Mouse (Mus musculus) liver, adult 2 months (tissue): Measurements from ENCODE around the gene Tll2. TPM values are rescaled to one million over a fixed set of nuclear protein-coding genes. Genes with fewer than 3 reads are reported as not detected.

Source experiments
- DNase-seq: peaks from one replicate; pipeline ENCODE4 v3.0.0-alpha.2; 2011; ENCODE audit warnings: low read depth, low spot score; ENCODE audit errors: extremely low read depth
- H3K27ac ChIP-seq: fragments of 200-500 bp; replicated peaks from 2 replicates; pipeline ENCODE4 v1.5.1; 2012; ENCODE audit warnings: low read depth, mild to moderate bottlenecking, control low read depth, inconsistent platforms, low read length; ENCODE audit not compliant: insufficient read depth
- H3K27me3 ChIP-seq: fragments of 200-500 bp; 2 replicates; pipeline ENCODE4 v1.6.1; 2012; ENCODE audit warnings: mild to moderate bottlenecking, moderate library complexity, low read length, inconsistent platforms; ENCODE audit not compliant: control insufficient read depth, insufficient read depth
- H3K36me3 ChIP-seq: fragments of 200-500 bp; 2 replicates; pipeline ENCODE4 v1.6.1; 2012; ENCODE audit warnings: low read length, inconsistent platforms; ENCODE audit not compliant: control insufficient read depth, insufficient read depth
- H3K4me1 ChIP-seq: fragments of 200-500 bp; 2 replicates; pipeline ENCODE4 v1.6.1; 2011; ENCODE audit warnings: low read length; ENCODE audit not compliant: control insufficient read depth, insufficient read depth
- H3K4me3 ChIP-seq: fragments of 200-500 bp; 2 replicates; pipeline ENCODE4 v1.5.1; 2011; ENCODE audit warnings: low read depth, mild to moderate bottlenecking, control low read depth, low read length, moderate library complexity; ENCODE audit not compliant: insufficient read depth
- H3K79me2 ChIP-seq: fragments of 200-500 bp; 2 replicates; pipeline ENCODE4 v1.6.1; 2012; ENCODE audit warnings: inconsistent platforms, mild to moderate bottlenecking, low read length, moderate library complexity; ENCODE audit not compliant: control insufficient read depth, insufficient read depth
- H3K9ac ChIP-seq: fragments of 200-500 bp; 2 replicates; pipeline ENCODE4 v1.6.1; 2012; ENCODE audit warnings: low read depth, mild to moderate bottlenecking, control low read depth, inconsistent platforms, low read length
- CTCF ChIP-seq: fragments of 200-500 bp; IDR thresholded peaks from 2 replicates; pipeline ENCODE4 v1.5.1; 2011; ENCODE audit warnings: low read depth, low read length, control low read depth
- POLR2A ChIP-seq: fragments of 200-500 bp; IDR thresholded peaks from 2 replicates; pipeline ENCODE4 v1.6.1; 2011; ENCODE audit warnings: low read length, control low read depth; ENCODE audit not compliant: insufficient read depth; ENCODE audit errors: extremely low read depth
- WGBS: fragments of 180-500 bp; shearing (Covaris S2); methylation state at CpG from one replicate; pipeline ENCODE4 v1.1.7; 2018; 5-methylcytosine and 5-hydroxymethylcytosine counted together
- polyA plus RNA-seq: library from polyadenylated mRNA; depleted of rRNA; stranded (reverse); fragments of >200 nt; gene quantifications from 2 replicates; pipeline ENCODE4 v1.2.3, GENCODE M21; 2012
- total RNA-seq: library from RNA; depleted of rRNA; stranded (reverse); fragments of >200 nt; gene quantifications from 2 replicates; pipeline ENCODE4 v1.2.3, GENCODE M21; 2014

The Tll2 gene
- total and polyA plus RNA-seq, 2 experiments: not detected

GRCm38 (mm10) chr19:41193379-41193778, 13.3 kb downstream of the Tll2 start:
- no peak for DNase-seq
- Histone ChIP-seq H3K36me3 (no peaks in the 10 kb centered on the region), H3K9ac (no peak overlapping the region), H3K4me1 (no peaks in the 10 kb centered on the region), H3K79me2 (no peaks in the 10 kb centered on the region), H3K4me3 (no peak overlapping the region), H3K27me3 (no peaks in the 10 kb centered on the region; the same call in 1 of the 2 replicates), H3K27ac (no peak overlapping the region)
- TF ChIP-seq CTCF (no peak), POLR2A (no peak)
- 93% methylated on average over 1 of the region's 1 CpGs for WGBS

- Histone ChIP-seq H3K4me3 (no peak overlapping the region), H3K9ac (no peak overlapping the region), H3K27me3 (no peaks in the 10 kb centered on the region; the same call in 1 of the 2 replicates), H3K27ac (no peak overlapping the region), H3K36me3 (no peaks in the 10 kb centered on the region), H3K79me2 (no peaks in the 10 kb centered on the region), H3K4me1 (no peaks in the 10 kb centered on the region)
- TF ChIP-seq POLR2A: no peak
- 85% methylated on average over 4 of the region's 4 CpGs for whole genome bisulfite sequencing
- DNase-seq: no peak
Observed at GRCm38 (mm10) chr19:41192953-41193352, 13.7 kb downstream of the Tll2 start.

GRCm38 (mm10) chr19:41191724-41192123, 14.9 kb downstream of the Tll2 start:
- Histone ChIP-seq H3K9ac (no peak overlapping the region), H3K4me3 (no peak overlapping the region), H3K79me2 (no peaks in the 10 kb centered on the region), H3K36me3 (no peaks in the 10 kb centered on the region), H3K4me1 (no peaks in the 10 kb centered on the region), H3K27ac (no peak overlapping the region), H3K27me3 (no peaks in the 10 kb centered on the region; the same call in 1 of the 2 replicates)
- WGBS: 78% methylated on average over 9 of the region's 9 CpGs
- no peak for DNase-seq
- TF ChIP-seq CTCF: no peak

- TF ChIP-seq POLR2A (no peak), CTCF (no peak)
- Histone ChIP-seq H3K79me2 (no peaks in the 10 kb centered on the region), H3K4me1 (no peaks in the 10 kb centered on the region), H3K9ac (no peak overlapping the region), H3K27ac (no peak overlapping the region), H3K4me3 (no peak overlapping the region), H3K27me3 (no peaks in the 10 kb centered on the region; the same call in 1 of the 2 replicates), H3K36me3 (no peaks in the 10 kb centered on the region)
- DNase-seq: no peak
- WGBS: 66% methylated on average over 6 of the region's 6 CpGs
Observed at GRCm38 (mm10) chr19:41190876-41191434, 15.7 kb downstream of the Tll2 start.

- Histone ChIP-seq H3K27me3 (no peaks in the 10 kb centered on the region; the same call in 1 of the 2 replicates), H3K27ac (no peak overlapping the region), H3K4me3 (no peak overlapping the region), H3K36me3 (no peaks in the 10 kb centered on the region), H3K9ac (no peak overlapping the region), H3K4me1 (no peaks in the 10 kb centered on the region), H3K79me2 (no peaks in the 10 kb centered on the region)
- WGBS: 35% methylated on average over 6 of the region's 6 CpGs
- no peak for DNase-seq
- no peak for TF ChIP-seq POLR2A
- no peak for TF ChIP-seq CTCF
Observed at GRCm38 (mm10) chr19:41177331-41177730, 29.3 kb downstream of the Tll2 start.

GRCm38 (mm10) chr19:41176881-41177280, 29.8 kb downstream of the Tll2 start:
- 65% methylated on average over 2 of the region's 2 CpGs for WGBS
- H3K4me3 ChIP-seq: no peak overlapping the region
- no peaks in the 10 kb centered on the region for H3K79me2 ChIP-seq
- H3K27ac ChIP-seq: no peak overlapping the region
- H3K36me3 ChIP-seq: no peaks in the 10 kb centered on the region
- TF ChIP-seq CTCF (no peak), POLR2A (no peak)
- no peak overlapping the region for H3K9ac ChIP-seq
- no peaks in the 10 kb centered on the region; the same call in 1 of the 2 replicates for H3K27me3 ChIP-seq
- no peak for DNase-seq
- H3K4me1 ChIP-seq: no peaks in the 10 kb centered on the region
